Mouse (Mus musculus) adrenal gland, postnatal 10 days (tissue): ENCODE data around the gene Sco1. TPM values are rescaled to one million over a fixed set of nuclear protein-coding genes. Genes with fewer than 3 reads are reported as not detected.

Source experiments
- DNase-seq: peaks from one replicate; pipeline ENCODE4 v3.0.0; 2021; ENCODE audit warnings: mixed read lengths
- total RNA-seq, 2 experiments: library from RNA; stranded (reverse); gene quantifications; 2 replicates each; pipeline ENCODE4 v1.2.3; 2021

Sco1 gene
- total RNA-seq, 2 experiments from 2014 or later, result 18.1 to 21.3 TPM

- DNase-seq, result no peak
Measured at GRCm38 (mm10) chr11:67043007-67043406, 9.5 kb upstream of the Sco1 start.

DNA sequence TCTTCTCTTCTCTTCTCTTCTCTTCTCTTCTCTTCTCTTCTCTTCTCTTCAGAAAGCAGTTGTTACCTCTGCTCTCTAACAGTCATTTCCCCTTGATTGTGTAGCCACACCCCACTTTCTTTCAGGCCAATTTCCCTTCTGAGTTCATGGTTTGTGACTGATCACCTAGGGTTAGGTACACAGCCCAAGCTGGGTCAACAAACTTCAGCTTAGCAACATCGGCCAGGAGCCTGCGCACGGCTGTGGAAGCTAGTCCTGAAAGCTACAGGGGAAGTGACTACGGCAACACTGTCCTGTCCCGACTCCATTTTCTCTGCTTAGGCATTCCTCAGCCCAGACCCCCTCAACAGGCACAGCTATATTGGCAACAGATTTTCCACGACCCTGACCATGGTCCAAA lies 7.5 kb upstream of the Sco1 start:
- no peak for DNase-seq

DNA sequence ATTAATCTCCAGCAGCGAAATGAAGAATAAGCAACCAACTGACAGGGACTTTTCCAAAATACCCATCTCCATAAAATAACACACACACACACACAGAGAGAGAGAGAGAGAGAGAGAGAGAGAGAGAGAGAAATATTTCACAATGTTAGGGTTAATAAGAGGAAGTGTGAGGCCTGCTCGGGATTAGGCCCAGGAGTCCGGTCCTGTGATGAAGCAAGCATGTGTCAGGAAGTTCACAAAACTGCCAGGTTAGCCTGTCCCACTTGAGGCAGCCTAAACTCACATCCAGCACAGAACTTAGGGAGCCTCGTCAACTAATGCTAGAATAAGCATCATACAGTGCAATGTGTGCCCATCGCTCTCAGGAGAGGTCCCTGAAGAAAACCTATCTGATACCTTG lies 5.3 kb upstream of the Sco1 start:
- no peak for DNase-seq

GRCm38 (mm10) chr11:67048496-67048895 lies 4.0 kb upstream of the Sco1 start:
- DNase-seq, result no peak

DNA sequence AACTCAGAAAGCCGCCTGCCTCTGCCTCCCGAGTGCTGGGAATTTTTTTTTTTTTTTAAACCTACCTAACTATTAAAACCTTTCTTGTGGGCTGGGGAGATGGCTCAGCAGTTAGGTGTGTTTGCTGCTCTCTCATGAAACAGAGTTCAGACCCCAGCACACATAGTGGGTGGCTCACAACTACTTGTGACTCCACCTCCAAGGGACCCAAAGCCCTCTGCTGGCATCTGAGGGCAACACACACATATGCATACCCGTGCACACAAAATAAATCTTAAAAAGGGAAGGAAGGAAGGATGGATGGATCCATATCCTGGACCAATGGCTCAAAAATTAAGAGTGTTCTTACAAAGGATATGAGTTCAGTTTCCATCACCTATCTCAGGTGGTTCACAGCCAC lies 3.2 kb upstream of the Sco1 start:
- no peak for DNase-seq

GRCm38 (mm10) chr11:67051676-67052320 lies 672 bp upstream of the Sco1 start:
- DNase-seq, result no peak

GRCm38 (mm10) chr11:67054754-67055365 lies 2.4 kb downstream of the Sco1 start:
- no peak for DNase-seq

DNA sequence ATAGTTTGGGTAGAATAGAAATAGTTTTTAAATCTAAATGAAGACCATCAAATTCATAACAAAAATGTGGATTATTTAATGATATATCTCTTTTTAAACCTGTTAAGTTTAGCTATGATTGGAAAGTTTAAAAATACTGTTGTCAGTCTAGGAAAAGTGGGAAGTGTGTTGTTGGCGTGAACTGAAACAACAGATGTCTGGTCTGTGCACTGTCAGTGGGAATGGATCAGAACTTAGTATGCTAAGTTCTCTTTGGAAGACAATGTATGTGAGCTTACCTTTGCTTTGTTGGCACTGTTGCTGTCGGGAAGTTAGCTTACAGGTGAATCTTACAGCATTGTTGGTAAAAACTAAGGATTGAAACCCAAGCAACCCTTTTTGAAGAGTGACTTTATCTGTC lies 8.8 kb downstream of the Sco1 start:
- no peak for DNase-seq

- no peak for DNase-seq
Measured at GRCm38 (mm10) chr11:67062726-67063125, 10.3 kb downstream of the Sco1 start.

- DNase-seq, result no peak
Measured at GRCm38 (mm10) chr11:67067741-67068140, 15.3 kb downstream of the Sco1 start.

GRCm38 (mm10) chr11:67072615-67073130 lies 20.2 kb downstream of the Sco1 start:
- DNase-seq, result no peak

DNA sequence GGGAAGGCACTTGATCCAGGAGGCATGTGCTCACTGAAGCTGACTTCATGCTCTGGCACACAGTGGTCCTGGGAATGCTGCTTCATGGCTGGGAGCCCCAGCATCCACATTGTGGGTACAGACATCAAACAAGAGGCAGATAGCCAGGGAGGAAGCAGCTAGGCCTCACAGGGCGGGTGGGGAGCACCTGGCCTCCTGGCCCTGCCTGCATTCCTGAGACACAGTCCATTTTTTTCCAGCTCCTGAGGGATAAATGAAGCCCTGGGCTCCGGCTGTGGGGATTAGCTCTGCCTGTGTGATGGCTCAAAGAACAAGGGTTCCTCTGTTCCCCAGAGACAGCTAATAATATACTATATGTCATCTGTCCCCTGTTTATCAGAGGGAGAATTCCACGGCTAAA lies 22.6 kb downstream of the Sco1 start:
- DNase-seq, result no peak

- no peak for DNase-seq
Measured at GRCm38 (mm10) chr11:67076781-67077180, 24.3 kb downstream of the Sco1 start.

DNA sequence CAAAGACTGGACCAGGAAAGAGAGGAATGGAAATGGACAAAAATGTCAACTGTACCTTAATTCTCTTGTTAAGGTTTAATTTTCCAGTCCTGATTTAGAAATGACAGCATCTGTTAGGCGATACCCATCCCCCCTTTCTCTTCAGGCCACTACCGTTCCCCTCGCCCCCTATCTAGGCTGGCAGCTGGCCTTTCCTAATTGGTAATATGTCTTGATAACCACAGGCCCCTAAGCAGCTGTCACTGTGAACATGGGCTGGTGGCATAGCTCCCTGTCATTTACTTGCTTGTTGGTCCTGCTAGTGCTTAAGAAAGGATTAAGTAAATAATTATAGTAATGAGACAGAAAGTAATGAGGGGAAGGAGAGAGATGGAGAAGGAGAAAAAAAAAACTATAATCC lies 25.0 kb downstream of the Sco1 start:
- DNase-seq, result no peak

DNA sequence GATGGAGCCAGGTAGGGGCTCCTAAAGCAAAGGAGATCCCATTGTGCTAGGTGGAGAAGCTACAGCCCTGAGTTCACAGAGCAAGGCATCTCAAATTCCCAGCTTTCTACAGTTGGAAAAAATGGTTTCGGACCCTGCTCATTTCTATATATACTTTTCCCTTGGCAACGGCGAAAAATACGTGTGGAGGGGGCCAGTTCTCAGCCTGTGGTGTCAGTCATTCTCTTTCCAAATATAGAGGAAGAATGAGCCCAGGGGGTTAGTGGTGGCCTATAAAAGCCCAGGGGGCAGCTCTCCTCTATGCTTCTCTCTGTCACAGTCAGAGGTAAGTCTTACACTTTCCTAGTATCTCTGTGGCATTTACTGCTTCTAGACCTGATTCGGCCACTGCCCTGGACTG lies 25.5 kb downstream of the Sco1 start, which contains the start of gene Myh3:
Gene Myh3, plus strand, starts transcription at position 301 of the 400 bp plus-strand sequence.
- no peak for DNase-seq

GRCm38 (mm10) chr11:67078888-67079287 lies 26.4 kb downstream of the Sco1 start:
- no peak for DNase-seq

- DNase-seq, result no peak
Measured at GRCm38 (mm10) chr11:67079740-67080139, 27.3 kb downstream of the Sco1 start.

GRCm38 (mm10) chr11:67080168-67080567 lies 27.7 kb downstream of the Sco1 start:
- peak; percentile 72 for DNase-seq

GRCm38 (mm10) chr11:67081125-67081649 lies 28.7 kb downstream of the Sco1 start:
- DNase-seq, result peak; percentile 50

DNA sequence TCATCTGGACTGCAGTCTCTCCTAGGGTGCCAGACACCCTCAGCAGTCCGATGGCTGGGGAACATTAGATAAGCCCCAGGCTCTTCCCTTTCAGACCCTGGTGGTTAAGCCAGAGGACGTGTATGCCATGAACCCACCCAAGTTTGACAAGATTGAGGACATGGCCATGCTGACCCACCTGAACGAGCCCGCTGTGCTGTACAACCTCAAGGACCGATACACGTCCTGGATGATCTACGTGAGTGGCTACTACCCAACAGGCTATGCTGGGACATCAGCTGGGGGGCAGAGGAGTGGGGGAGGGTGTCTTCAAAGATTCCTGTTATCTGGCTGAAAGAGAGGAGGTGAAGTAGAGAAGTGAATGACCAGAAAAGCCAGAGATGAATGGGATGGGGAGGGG lies 29.7 kb downstream of the Sco1 start:
- DNase-seq, result no peak

GRCm38 (mm10) chr11:67082793-67083192 lies 30.3 kb downstream of the Sco1 start:
- no peak for DNase-seq

DNA sequence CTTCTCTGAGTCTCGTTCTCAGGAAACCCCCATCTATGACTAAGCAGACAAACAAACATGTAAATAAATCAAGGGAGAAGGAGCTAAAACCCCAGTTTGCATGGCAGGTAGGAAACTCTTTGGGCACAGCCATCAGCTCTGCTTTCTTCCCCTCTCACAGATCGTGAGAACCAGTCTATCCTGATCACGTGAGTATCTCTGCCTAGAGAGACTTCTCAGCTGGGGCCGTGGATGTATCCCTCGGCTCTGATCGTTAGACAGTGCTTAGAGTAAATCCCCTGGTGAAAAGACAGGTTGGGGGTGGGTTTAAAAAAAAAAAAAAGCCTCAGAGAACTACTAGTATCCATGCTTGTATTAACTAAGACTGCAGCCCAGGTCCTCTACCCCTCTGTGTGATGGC lies 30.8 kb downstream of the Sco1 start:
- DNase-seq, result no peak

GRCm38 (mm10) chr11:67083712-67084340 lies 31.4 kb downstream of the Sco1 start:
- DNase-seq, result no peak
